Mouse (Mus musculus): ENCODE measurements at regions not wholly inside any gene's neighbourhood (a gene's known extent, or its start where the extent isn't known, plus 50 kb on each side); places are given as distances from the start of the nearest gene placed in this dataset.

DNA sequence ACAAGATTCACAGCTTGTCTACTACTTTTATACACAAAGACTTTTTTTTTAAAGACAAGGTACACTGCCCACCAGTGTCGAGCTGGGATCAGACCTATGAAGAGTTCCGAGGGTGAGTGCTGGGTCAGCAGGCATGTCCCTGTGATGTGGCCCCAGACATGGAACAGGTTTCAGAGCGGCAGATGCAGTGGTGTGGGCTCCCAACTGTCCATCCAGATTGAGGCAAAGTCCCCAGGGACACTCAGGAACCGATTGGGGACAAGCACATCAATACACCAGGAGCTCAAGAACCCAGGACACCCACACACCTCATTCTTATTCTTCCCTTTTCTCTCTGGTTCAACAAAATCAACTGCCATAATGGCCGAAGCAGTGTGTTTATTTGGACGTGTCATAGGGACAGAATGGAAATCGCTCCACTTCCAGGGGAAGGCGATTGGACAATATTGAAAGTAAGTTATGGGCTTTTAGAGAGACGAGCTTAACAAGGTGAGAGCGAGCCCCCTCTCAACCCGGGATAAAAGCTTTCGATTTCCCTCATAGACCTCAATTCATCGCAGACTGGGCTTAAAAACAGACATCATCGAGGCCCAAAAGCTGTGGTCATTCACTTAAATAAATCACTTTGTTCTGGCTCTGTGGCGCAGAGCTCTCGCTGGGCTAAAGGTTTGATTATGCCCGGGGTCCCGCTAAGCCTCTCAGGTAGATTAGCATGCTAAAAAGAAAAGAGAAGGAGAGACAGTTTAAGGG lies 127.6 kb upstream of the Zdhhc25 start:
- DNase-seq (ENCODE audit: low read depth, low spot score), result no peak

DNA sequence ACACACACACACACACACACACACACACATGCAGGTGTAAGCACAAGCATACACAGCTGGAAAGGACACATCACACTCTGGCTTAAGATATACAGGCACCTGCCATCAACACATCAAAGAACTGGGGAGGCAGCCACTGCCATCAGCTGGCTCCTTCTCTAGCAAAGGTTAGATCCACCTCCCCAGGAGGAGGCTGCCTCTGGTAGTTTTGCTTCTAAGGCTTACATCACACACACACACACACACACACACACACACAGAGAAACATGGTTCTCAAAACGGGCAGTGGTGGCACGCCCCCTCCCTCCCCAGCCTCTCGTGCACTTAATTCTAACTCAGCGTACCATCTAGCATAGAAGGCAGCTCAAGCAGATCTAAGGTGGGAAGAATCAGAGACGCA lies 126.9 kb upstream of the Zdhhc25 start:
- no peak for DNase-seq (ENCODE audit: low read depth, low spot score)

DNA sequence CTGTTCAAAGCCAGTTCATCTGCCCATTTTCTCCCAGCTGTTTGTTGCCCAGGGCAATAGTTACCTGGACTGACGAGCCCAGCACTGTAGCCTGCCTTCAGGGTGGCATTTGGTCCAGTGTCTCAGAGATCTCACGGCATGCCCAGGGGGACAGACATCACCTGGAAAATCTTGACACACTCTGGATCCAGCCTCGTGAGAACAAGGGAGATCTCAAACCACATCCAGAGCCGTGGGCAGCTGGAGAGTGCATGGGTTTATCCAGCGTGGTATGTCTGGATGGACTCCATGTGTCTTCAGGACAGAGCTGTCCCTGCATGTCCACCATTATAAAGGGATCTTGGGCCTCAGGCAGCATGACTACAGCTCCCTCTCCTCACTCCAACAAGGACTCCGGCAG lies 116.6 kb upstream of the Zdhhc25 start:
- DNase-seq (ENCODE audit: low read depth, low spot score), result no peak

DNA sequence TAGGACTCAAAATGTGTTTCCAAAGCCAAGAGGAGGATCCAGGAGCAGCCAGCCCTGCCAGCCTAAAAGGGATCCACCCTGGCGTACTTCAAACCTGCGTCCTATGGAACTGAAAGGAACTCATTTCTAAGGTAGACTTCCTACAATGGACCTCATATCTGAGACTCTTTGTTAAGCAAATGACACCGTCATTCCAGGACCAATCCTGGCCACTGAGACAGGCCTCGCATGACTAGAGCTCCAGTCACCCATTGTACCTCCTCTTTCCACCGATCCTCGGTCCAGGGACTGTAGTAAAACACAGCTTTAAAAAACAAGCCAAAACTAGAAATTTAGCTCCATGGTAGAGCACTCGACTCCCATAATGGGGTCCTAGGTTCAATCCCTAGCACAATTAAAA lies 110.4 kb upstream of the Zdhhc25 start:
- DNase-seq (ENCODE audit: low read depth, low spot score), result no peak

DNA sequence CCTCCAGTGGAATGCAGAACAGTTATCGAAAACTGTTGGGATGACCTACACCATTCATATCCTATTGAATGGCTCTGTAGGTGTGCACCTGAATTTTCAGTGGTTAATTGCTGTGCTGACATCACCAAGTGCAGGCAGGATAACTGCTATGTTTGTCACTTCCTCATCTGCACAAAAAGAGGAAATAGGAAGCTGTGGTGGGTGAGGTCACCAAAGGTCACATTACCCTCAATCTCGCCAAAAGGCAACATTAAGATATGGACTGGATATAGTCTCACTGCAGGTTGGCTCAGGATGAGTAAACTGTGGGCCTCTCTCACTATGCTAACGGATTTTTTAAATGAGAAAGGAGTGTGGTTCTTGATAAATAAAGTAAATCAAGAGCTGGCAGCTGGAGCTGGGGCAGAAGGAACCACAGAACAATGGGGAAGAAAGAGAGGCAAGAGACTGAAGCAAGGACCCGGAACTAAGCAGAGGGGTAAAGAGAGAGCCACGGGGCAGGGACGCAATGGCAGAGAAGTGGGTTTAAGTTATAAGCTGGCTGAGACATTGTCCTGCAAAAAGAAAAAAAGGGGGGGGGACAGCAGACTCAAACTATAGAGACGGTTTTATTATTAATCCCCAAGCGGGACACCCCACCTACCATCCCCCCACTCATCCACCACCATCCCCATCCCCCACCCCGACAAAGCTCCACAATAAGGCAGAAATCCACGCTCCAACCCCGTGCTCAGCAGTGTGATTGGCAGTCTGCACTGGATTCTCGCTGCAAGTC lies 109.6 kb upstream of the Zdhhc25 start:
- DNase-seq (ENCODE audit: low read depth, low spot score), result no peak

DNA sequence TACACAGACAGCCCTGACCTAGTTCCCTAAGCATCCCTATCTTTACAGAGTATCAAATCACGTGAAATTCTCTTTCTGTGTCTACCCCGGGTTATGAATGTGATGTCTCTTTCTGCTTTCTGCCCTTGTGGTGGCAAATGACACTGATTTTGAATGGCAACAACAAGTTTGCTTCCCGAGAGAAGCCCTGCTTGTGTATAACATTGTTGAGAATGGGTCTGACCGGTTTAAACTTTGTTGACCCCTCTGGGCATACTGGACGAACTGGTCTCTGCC lies 109.1 kb upstream of the Zdhhc25 start:
- no peak for DNase-seq (ENCODE audit: low read depth, low spot score)

DNA sequence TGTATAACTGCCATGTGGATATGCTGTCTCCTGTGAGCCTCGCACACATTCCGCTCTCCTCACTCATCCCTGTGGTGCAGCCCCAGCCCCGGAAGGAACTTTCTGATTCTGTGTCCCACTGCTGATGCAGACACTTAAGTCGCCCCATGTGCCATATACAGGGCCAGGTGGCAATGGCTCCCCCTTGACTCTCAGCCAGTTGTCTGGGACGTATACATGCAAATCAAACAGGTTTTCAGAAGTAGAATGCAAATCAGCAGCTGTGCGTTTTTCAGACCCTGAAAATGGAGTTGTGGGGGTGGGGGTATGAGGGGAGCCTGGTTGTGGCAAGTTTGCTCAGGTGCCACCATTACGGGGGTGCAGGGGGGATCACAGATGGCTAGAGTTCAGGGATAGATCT lies 102.1 kb upstream of the Zdhhc25 start:
- DNase-seq (ENCODE audit: low read depth, low spot score), result no peak

DNA sequence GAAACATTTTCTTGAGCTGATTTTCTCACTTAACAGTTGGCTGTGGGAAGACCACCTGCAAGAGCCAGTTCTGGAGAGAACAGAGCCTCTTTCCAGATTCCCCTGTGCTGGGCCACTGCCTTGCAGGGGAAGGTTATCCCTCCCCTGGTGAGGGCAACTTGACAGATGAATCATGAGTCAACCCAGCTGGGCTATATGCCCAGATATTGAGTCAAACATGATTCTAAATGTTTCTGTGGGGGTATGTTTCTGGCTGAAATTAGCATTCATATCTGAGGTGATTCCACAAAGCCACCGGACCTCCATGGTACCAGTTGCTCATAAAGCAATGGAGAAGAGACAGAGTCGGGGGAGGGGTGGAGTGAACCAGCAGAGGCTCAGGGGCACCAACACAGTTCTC lies 97.8 kb upstream of the Zdhhc25 start:
- peak; percentile 90 for DNase-seq (ENCODE audit: low read depth, low spot score)

DNA sequence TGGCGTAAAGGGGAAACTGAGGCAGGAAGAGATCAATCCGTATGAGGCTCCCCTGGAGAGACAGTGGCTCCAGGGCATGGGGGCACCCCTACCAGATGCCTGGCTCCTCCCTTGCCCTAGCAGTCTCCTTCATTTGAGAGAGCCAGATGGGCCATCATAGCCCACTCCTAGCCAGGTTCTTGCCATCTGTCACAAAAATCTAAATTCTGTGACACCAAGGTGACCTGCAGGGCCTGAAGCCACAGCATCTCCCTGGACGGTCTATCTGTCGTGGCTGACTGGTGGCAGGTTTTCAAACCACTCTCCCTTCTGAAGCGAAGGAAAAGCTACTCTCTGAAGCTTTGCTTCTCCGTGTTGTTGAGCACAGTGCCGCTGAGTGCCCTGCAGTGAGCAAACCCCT lies 96.2 kb upstream of the Zdhhc25 start:
- DNase-seq (ENCODE audit: low read depth, low spot score), result no peak

DNA sequence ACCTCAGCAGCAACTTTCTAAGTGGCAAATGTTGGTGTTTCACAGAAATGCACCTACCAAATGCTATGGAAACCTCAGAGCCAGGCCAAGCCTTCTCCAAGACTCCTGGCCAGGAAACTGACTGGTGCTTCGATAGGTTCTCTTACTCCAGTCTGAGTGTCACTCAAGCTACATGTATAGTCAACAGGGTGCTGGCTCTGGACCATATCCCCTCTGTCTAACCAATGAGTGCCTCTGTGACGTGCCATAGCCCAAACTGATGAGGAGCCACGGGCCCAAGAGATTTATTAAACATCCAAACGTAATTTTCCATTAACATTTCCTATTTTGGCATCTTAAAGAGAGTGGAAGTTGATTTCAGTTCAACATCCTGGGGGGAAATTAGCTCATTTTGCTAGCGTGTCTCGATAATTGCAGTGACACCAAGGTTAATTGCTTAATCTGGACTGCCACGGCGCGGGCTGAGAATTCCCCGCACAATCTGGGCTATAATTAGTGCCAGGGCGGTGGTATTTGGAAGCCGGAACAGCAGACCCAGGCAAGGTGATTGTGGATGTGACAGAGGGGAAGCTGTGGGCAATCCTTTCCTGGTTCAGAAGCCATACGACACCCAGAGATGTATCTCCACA lies 94.5 kb upstream of the Zdhhc25 start:
- DNase-seq (ENCODE audit: low read depth, low spot score), result no peak

DNA sequence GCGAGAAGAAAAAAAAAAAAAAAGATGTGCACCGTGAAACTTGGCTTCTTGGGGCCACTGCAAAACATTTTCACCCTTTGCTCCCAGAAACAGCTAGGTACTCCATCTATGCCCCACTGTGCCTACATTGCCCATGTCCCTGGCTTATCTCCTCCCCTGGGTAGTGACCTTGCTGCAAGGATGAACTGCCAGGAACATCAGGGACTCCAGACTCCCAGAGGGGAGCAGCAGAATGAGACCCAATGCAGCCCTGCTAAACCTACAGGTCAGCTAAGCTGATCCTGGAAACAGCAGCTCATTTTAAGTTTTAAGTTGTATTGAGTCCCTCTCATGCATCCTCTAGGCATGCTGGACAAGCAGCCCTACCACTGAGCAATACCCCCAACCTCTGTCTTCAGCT lies 92.2 kb upstream of the Zdhhc25 start:
- DNase-seq (ENCODE audit: low read depth, low spot score), result no peak

DNA sequence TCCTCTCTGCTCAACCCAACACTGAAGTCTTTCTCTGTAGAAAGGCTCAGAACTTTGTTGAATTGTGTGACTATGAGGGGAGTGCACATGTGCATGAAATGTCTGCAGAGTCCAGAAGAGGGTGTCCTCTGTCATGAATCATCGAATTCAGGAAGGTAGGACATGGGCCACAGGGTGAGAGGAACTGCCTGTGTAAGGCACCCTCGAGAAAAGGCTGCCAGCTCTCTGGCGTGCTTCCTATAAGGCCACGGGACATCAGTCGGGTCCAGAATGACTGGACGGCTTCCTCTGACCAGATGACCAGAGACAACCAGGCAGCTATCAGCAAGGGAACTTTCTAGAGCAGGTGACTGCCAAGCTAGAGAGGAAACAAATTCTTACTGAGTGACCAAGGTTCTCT lies 91.1 kb upstream of the Zdhhc25 start:
- no peak for DNase-seq (ENCODE audit: low read depth, low spot score)

DNA sequence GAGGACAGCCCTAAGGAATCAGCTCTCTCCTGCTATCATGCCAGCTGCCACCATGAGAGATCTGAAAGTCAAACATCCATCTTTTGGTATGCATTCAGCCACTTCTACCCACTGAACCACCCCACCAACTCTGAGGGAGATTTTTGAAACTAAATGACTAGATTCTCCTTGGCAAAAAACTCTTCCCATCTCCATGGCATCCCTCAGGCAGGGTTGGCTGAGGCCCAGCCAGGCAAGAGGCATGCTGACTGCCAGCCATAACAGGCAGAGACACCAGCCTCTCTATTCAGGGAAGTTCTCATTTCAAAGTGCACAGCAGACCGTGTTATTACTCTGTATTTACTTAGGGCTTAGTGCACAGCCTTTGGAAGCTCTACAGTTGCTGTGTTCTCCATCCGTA lies 90.5 kb upstream of the Zdhhc25 start:
- DNase-seq (ENCODE audit: low read depth, low spot score), result no peak

DNA sequence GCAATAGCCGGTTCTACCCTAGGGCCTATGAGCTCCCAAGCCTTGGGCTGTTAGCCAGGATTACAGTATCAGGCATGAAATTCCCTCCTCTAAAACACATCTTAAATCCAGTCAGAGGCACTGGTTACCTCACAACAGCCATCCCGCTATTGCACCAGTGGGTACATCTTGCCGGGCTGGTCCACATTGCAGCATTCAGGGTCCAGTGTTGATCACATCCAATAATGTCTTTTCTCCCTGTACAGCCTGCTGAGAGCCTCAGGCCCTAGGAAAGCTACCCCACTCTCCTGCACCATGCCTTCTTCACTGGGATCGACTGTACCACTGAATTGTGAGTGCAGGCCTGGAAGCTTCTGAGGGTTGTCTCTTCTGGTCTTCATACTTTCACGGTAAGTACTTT lies 86.0 kb upstream of the Zdhhc25 start:
- DNase-seq (ENCODE audit: low read depth, low spot score), result no peak

DNA sequence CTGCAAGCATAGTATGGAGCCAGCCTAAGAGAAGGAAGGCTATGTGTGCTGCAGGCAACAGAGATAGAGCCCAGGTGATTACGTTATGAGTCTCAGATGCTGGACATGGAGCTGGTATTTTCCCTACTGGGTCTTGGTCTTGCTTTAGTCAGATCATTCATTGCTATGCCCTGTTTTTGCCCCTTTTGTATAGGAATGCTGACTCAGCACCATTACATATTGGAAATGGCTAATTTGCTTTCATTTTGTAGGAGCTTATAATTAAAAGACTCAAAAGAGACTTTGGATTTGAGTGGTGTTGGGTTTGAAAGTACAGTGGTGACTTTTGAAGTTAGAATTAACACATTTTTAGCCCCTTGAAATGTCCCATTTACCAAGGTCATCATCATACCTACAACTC lies 68.9 kb upstream of the Zdhhc25 start:
- DNase-seq (ENCODE audit: low read depth, low spot score), result no peak

DNA sequence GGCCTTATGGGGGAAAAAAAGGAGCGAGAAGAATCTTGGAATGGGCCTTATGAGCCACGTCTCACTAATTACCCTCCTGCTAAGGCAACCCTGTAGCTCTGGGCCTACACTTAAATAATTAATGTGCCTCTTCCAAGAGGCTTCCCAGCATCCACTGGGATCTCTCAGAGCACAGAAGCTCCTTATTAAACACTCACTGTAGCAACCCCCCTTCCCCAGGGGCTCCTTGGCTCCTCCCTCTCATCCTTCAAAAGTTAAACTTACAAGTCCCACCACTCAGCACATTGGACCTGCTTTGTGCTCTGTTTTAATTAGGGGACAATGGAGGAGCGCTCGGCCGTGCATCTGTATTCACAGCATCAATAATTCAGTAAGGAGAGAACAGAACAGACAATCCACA lies 68.1 kb upstream of the Zdhhc25 start:
- DNase-seq (ENCODE audit: low read depth, low spot score), result no peak

DNA sequence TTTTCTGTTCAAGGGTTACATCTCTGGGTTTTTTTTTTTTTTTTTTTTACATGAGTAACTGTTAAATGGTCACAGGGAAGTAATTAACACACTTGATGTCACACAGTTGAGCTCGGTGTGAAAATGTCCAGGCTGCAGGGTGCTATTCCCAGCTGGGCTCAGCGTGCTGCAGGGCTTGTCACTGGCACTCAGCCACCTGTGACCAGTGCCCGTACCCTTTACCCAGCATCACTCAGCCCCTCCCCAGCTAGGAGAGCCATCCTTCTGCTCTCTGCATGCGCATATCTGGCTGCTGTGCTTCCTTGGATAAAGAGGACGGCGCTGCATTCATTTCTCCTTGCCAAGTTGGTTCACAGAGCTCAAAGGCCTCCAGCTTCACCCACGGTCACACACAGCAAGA lies 66.7 kb upstream of the Zdhhc25 start:
- no peak for DNase-seq (ENCODE audit: low read depth, low spot score)

DNA sequence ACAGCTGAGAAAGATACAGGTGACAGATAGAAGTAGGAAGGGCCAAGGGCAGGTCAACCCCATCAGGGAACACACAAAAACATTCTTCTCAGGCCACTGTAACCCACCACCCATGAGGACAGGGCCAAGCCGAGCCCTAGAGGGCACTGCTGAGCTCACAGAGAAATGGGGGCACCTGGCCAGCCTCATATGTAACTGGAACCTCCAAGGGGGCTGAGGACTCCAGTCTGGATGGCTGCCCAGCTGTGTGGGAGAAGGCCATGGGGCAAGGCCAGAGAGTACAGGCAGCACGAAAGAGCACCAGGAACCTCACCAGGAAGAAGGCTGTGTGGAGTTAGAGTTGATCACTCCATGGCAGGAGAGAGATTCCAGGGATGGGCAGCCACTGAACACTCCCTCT lies 64.6 kb upstream of the Zdhhc25 start:
- no peak for DNase-seq (ENCODE audit: low read depth, low spot score)

DNA sequence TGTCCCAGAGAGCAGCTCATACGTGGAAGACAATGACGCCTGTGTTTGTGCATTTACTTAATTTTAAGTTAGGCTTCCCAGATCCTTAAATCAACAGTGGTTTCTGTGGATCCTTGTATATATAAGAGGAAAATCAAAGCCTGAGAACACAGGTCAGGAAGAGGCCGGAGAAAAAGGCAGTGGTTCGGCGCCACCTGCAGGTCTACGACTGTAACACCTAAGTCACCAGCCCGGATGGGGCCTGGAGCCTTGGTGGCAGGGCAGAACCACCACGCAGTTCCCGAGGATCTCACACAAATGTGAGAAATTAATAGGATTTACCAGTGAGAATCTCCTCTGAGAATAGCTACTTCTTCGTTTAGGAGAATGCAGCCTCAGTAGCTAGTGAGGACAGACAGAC lies 62.9 kb upstream of the Zdhhc25 start:
- DNase-seq (ENCODE audit: low read depth, low spot score), result peak; percentile 52

DNA sequence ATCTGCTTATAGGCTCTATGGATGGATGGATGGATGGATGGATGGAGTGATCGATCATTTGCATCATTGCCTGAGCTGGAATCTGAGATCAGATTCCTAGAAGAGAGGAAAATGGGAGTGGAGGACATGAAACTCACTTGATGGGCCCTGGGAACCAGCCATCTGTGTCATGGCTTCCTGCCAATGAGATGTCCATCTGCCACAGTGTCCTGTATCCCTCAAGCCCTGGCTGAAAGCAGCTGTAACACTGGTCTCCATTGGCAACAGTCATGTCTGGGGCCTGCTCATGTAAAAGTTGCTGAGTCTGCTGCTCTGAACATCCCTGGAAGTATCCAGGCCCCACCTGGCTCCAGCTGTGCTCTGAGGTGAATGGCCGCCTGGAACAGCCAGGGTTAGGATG lies 57.5 kb upstream of the Zdhhc25 start:
- no peak for DNase-seq (ENCODE audit: low read depth, low spot score)

DNA sequence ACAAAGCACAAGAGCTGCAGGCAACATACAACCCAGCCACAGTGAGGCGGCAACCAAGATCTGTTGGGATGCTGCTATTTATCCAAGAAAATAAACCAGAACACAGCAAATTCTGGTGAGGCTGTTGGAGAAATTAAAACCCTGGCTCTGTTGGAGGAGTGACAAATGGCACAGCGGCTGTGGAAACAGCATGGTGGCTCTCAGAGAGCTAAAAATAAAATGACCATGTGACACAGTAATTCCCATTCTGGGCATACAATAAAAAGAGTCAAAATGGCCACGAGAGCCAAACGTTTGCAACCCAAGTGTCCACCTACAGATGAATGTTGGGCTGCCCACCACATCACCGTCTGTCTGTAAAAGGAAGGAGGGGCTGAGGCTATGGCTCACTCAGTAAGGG lies 55.9 kb upstream of the Zdhhc25 start:
- DNase-seq (ENCODE audit: low read depth, low spot score), result no peak

DNA sequence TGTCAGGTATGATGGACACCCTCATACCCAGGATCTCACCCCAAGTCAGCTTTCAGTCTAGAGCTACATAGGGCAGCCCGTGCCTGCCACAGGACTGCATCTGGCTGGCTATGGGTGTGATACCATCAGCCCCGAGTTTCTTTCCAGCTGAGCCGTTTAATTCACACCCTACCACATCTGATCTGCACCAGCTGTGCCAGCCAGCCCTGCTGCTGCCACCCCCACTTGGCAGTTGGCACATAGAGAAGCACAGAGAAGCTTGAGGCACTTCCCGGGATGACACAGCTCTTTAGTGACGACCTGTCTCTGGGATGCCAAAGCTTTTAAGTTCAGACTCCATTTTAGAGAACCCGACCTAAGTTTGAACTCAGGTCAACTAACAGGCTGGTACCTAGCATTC lies 51.8 kb upstream of the Zdhhc25 start:
- DNase-seq (ENCODE audit: low read depth, low spot score), result no peak

Measured in 3T3-L1 (cell line).